Mouse (Mus musculus): Measurements from ENCODE around the gene Lrrc45.
"Not testable (repeated sequence)": the region's sequence is repeated elsewhere in the genome, so short reads cannot be mapped to it uniquely, and the experiment has no call there.

Lrrc45 gene

DNA sequence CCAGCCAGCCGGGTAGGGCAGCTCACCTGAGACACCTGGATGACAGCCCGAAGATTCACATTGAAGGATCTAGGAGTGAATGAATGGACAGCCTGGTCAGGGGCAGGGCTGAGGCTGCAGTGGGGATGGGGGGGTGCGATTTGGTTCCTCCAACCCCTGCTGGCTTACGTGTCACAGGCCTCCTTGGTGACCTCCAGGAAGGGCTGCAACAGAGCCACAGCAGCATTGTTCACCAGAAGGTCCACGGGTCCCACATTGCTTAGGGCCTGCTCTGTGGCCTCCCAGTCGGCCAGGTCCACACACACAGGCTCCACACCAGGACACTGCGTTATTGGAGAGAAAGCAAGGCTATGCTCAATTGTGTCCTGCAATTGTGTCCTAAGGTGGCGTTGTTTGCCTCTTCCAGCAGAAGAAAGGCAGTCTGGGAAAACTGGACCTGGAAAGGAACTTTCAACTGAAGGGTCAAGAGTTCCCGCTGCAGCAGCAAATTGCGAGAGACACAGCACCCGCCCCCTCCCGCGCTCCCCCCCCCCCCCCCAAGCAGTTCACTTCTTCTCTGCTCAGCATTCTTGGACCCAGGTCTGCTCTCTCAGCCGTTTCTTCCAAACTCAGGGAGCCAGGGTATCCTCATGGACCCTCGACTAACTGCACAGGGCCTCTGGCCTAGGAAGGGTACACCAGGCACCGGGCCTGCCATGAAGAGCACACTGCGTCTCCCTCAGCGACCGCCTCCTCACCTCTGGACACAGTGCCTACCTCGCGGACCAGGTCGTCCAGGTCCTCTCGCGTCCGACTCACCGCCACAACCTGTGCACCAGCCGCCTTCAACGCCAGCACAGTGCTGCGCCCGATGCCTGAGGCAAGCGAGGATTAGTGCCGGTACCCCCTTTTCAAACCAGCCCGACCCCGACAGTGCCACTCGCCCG, 12.8 kb downstream of the Lrrc45 start:
- DNase-seq (ENCODE audit: inconsistent age in 2 of 2, low spot score in 1 of 2): no peak

DNA sequence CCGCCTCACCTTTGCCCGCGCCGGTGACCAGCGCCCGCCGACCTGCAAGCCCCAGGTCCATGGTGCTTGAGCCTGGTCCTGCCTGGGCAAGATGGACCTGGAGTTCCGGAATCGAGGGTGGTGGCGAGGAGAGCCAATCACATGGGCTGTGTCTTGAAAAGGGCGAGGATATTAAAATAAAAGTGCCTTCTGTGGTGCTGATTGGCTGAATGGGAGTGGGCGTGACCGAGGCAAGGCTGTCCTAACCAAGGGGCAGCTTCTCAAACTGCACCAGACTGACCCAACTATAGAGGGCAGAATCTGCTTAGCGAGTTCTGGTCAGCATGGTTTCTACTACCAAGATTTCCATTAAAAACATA, 13.4 kb downstream of the Lrrc45 start, which contains the start of gene Dcxr:
TSS of gene Dcxr (minus strand) at position 113 of the 359 bp plus-strand sequence.
- DNase-seq (ENCODE audit: inconsistent age in 2 of 2, low spot score in 1 of 2): peak; percentile 93 to 97

- no peak for DNase-seq (ENCODE audit: inconsistent age in 2 of 2, low spot score in 1 of 2)
Measured at GRCm38 (mm10) chr11:120727564-120727963, 13.8 kb downstream of the Lrrc45 start.

- no peak for DNase-seq (ENCODE audit: inconsistent age in 2 of 2, low spot score in 1 of 2)
Measured at GRCm38 (mm10) chr11:120728530-120729240, 15.0 kb downstream of the Lrrc45 start.

DNA sequence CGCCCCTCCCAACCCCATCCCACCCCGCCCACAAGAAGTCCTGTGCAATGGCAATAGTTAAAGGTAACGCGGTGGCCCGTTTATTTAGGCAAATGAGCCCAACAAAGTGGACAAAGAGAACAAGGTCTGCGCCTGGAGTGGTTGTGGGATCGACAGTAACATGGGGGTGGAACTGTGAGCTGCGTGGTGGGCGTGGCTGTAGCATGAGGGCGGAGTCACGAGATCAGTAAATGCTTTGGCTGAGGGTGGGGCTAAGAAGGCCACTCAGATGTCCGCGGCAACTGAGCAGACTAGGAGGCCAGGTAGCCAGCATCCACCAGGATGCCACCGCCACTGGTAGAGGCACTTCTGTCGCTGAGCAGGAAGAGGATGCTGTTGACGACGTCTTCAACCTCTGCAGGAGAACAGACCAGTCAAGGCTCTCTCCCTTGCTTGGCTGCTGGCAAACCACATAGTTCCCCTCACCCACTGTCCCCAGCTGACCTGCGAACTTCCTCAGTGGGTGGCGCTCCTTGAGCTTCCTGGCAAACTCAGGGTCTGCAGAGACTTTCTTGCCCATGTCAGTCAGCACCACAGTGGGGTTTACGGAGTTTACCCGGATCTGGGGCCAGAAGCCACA, 15.8 kb downstream of the Lrrc45 start:
- peak in 1 of 2 experiments; percentile 78 for DNase-seq (ENCODE audit: inconsistent age in 2 of 2, low spot score in 1 of 2)

DNA sequence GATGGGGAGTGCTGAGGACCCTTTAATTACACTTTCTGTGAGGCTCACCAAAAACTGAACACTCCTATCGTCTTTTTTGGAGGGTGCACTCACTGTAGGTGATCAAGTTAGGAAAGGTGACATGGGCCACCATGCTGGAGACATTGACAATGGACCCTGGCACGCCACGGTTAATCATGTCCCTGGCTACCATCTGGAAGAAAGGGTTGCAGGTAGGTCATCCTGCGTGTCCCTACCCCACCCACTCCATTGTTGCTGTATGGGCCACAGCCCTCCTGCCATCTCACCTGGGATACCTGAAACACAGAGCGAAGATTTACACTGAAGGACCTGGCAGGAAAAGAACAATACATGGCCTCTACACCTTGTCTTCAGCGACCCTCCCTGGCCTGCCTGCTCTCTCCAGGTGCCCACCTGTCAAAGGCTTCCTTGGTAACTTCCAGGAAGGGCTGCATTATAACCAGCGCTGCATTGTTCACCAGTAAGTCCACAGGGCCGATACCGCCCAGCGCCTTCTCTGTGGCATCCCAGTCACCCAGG, 16.7 kb downstream of the Lrrc45 start:
- DNase-seq (ENCODE audit: inconsistent age in 2 of 2, low spot score in 1 of 2): no peak

GRCm38 (mm10) chr11:120731395-120731794, 17.7 kb downstream of the Lrrc45 start:
- no peak for DNase-seq (ENCODE audit: inconsistent age in 2 of 2, low spot score in 1 of 2)

DNA sequence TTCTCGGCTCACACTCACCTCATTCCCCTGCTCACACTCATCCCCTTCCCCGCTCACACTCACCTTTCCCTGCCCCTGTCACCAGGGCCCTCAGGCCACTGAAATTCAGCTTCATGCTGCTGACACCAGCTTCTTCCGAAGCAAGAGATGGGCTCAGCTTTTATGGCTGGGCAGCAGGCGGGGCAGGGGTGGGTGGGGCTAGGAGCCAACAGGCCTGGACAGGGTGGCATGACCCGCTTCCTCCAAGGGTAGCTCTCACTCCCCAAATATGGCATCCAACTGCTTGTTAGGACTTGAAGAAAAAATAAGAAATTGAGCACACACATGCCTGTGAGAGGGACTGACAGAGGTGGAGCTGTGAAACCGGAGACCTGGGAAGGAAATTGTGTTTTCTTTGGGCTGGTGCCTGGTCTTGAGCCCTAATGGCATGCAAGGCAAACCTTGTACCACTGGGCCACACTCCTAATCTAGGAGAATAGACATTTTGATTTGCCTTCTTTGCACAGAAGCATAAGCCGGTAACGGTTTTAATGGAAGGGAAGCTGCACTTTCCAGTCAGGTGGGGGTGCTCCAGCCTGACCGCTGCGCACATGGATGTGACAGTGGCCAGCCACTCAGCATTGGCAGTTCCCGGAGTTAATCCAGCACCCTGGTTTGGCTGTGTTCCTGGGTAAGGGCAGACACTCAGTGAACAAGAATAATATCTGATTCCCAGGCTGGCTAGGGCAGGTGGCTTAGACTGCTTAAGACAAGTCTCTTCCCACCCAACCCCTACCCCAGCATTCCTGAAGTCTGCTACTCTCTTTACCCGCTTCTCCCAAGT, 18.3 kb downstream of the Lrrc45 start, which contains the start of gene Cbr2:
TSS of gene Cbr2 (minus strand) at position 257 of the 823 bp plus-strand sequence.
- no peak for DNase-seq (ENCODE audit: inconsistent age in 2 of 2, low spot score in 1 of 2)

DNA sequence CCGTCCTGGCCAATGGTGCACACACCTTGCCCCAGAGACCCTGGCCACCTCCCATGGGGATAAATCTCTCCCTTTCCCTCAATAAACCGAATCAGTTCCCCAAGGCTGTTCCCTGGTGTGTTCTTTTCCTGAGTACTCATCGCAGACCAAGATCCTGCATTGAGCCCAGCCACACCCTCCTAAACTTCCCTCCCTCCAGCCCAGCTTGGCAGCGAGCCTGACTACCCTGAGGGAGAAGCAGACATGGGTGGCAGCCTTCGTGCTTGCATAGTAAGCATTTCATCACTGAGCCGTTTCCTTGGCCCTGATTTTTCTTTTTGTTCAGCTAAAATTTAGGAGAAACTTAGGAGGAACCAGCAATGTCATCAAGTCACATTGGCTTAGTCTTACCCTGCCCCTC, 19.8 kb downstream of the Lrrc45 start:
- peak in 1 of 2 experiments; percentile 83 for DNase-seq (ENCODE audit: inconsistent age in 2 of 2, low spot score in 1 of 2)

- no peak for DNase-seq (ENCODE audit: inconsistent age in 2 of 2, low spot score in 1 of 2)
Measured at GRCm38 (mm10) chr11:120736424-120736823, 22.7 kb downstream of the Lrrc45 start.

GRCm38 (mm10) chr11:120740981-120741380, 27.3 kb downstream of the Lrrc45 start:
- DNase-seq (ENCODE audit: inconsistent age in 2 of 2, low spot score in 1 of 2): peak; percentile 71 to 87

GRCm38 (mm10) chr11:120744121-120744701, 30.5 kb downstream of the Lrrc45 start:
- DNase-seq (ENCODE audit: inconsistent age in 2 of 2, low spot score in 1 of 2): no peak

DNA sequence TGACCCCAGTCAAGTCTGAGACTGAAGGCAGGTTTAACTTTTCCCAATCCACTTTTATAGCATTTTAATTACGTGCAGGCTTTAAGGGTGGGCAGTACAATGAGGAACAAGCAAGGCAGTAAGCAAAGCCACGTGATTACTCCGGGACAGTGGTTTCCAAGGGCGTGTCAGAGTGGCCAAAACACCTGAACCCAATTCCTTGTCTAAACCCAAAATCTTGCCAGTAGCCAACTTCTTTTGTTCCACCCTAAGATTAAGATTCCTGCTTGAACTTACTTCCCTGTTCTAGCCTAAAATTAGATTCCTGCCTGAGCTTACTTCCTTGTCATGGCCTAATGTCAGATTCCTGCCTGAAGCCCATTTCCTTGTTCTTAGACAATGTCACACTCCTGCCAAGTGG, 34.2 kb downstream of the Lrrc45 start:
- peak in 1 of 2 experiments; percentile 24 for DNase-seq (ENCODE audit: inconsistent age in 2 of 2, low spot score in 1 of 2)

GRCm38 (mm10) chr11:120749430-120749829, 35.7 kb downstream of the Lrrc45 start:
- DNase-seq (ENCODE audit: inconsistent age in 2 of 2, low spot score in 1 of 2): peak in 1 of 2 experiments; percentile 72

- DNase-seq (ENCODE audit: inconsistent age in 2 of 2, low spot score in 1 of 2): peak in 1 of 2 experiments; percentile 16
Measured at GRCm38 (mm10) chr11:120751606-120752005, 37.9 kb downstream of the Lrrc45 start.

GRCm38 (mm10) chr11:120760236-120760635, 46.5 kb downstream of the Lrrc45 start:
- no peak for DNase-seq (ENCODE audit: inconsistent age in 2 of 2, low spot score in 1 of 2)

- DNase-seq (ENCODE audit: inconsistent age in 2 of 2, low spot score in 1 of 2): peak in 1 of 2 experiments; percentile 65
Measured at GRCm38 (mm10) chr11:120761811-120762671, 48.3 kb downstream of the Lrrc45 start.

DNA sequence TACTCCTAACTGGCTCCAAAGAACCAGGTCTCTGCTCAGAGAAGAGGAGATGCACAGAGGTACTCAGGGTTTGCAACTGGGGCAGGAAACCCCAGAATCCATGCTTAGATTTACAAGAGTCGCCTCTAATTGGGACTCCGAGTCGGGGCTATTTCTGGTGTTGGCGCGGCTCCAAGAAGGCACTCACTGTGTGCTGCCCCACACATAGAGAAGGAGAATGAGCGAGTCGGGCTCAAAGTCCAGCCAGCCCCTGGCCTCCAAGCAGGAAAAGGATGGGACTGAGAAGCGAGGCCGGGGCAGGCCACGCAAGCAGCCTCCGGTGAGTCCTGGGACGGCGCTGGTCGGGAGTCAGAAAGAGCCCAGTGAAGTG, 48.9 kb downstream of the Lrrc45 start, which contains the start of gene Hmga1b:
TSS of gene Hmga1b (plus strand) at position 123 of the 370 bp plus-strand sequence.
- DNase-seq (ENCODE audit: inconsistent age in 2 of 2, low spot score in 1 of 2): not testable (repeated sequence)

Data from adrenal gland, adult (tissue).